8 mouse cellular contexts compared by ENCODE assay signal in the genomic region with DNA sequence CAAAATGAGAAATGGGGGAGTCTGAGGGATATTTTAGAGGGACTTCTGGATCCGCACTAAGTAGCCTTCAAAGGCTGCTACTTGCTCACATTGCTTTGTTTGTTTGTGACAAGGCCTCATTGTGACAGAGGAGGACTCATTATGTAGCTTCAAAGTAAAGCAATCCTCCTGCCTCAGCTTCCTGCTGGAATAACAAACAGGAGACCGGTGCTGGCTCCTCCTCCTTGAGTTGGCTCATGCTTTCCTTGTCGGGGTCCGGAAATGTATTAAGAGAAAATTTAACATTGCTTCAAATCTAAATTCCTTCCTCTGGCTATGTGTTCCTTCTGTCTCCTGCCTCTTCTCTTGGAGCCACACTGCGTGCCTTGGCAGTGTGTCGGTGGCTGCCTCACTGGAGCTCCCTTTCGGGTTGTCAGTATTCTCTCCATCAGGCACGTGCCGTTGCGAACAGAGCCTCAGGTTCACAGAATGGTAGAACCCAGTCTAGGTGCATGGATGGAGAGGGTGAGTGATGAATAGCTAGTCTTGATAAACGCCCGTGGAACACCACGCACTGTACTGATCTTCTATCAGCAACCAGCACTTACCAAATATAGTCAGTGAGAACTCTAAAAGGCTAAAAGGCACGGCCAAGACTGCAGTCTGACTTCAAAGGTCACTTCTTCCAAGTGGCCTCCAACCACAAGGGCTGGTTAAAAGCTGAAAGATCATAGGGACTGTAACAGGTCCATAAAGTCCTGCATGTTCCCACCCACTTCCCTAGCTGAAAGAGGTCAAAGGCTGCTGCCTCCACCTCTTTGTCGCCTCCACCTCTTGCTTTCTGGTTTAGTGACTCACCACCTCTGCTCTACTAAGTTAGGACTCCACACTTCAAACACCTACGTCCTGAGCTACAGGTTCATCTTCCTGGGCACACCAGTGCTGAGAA. TPM values are rescaled to one million over a fixed set of nuclear protein-coding genes. Genes with fewer than 3 reads are reported as not detected.
DNase-seq lines count a peak whose midpoint lies in the region; ATAC-seq and TF ChIP-seq lines count a peak whose summit lies in the region.

No protein-coding gene starts in this region.

- 75% methylated on average over 16 of the region's 16 CpGs for WGBS in lung, embryonic 14.5 days
- 86% methylated on average over 16 of the region's 16 CpGs for WGBS in embryonic facial prominence, embryonic 14.5 days
- WGBS in kidney, embryonic 16.5 days, result 72% methylated on average over 16 of the region's 16 CpGs
- 84% methylated on average over 16 of the region's 16 CpGs for WGBS in midbrain, postnatal 0 days

- DNase-seq in lung, embryonic 14.5 days, result no peak
- no peak for DNase-seq in lung, postnatal 14 days
- DNase-seq in embryonic facial prominence, embryonic 14.5 days (ENCODE audit: low spot score), result no peak
- no peak for DNase-seq in midbrain, postnatal 0 days (ENCODE audit: low spot score)
- DNase-seq in T-cell, adult 2 months (ENCODE audit: low spot score), result no peak
- DNase-seq in adrenal gland, adult 8-10 months, result no peak
- no peak for DNase-seq in cerebellum, postnatal 14 days

- ATAC-seq in lung, embryonic 14.5 days (ENCODE audit: insufficient read depth), result no peak; the same call in 1 of the 2 replicates
- ATAC-seq in embryonic facial prominence, embryonic 14.5 days (ENCODE audit: low read depth), result no peak
- peak; percentile 11; the same call in 1 of the 2 replicates for ATAC-seq in kidney, embryonic 16.5 days (ENCODE audit: low FRiP score, low TSS enrichment)
- ATAC-seq in midbrain, postnatal 0 days (ENCODE audit: low FRiP score), result no peak; the same call in 1 of the 2 replicates

- no peaks in the 10 kb centered on the region for H3K36me3 ChIP-seq in lung, embryonic 14.5 days (ENCODE audit: insufficient read depth)
- H3K36me3 ChIP-seq in embryonic facial prominence, embryonic 14.5 days (ENCODE audit: control insufficient read depth, insufficient read depth, low read length), result no peaks in the 10 kb centered on the region
- no peaks in the 10 kb centered on the region for H3K36me3 ChIP-seq in kidney, embryonic 16.5 days (ENCODE audit: insufficient read depth, low read length)
- no peaks in the 10 kb centered on the region for H3K36me3 ChIP-seq in midbrain, postnatal 0 days (ENCODE audit: insufficient read depth, low read length)

- peak overlapping the region; percentile 64 for H3K4me2 ChIP-seq in lung, embryonic 14.5 days
- peak overlapping the region; percentile 61 for H3K4me2 ChIP-seq in embryonic facial prominence, embryonic 14.5 days (ENCODE audit: low read depth, low read length)
- H3K4me2 ChIP-seq in kidney, embryonic 16.5 days (replicated peaks; ENCODE audit: low read depth, low read length), result peak overlapping the region; percentile 63
- H3K4me2 ChIP-seq in midbrain, postnatal 0 days (ENCODE audit: low read depth, low read length, poor library complexity, severe bottlenecking), result peak overlapping the region; percentile 60

- H3K9ac ChIP-seq in lung, embryonic 14.5 days, result no peak overlapping the region
- 0 out of 2 replicates have a peak overlapping the region, but pooled peaks have one; percentile 32 for H3K9ac ChIP-seq in embryonic facial prominence, embryonic 14.5 days (ENCODE audit: low read depth, low read length)
- H3K9ac ChIP-seq in kidney, embryonic 16.5 days (replicated peaks; ENCODE audit: low read length), result peak overlapping the region; percentile 42; the same call in 1 of the 2 replicates
- no peak overlapping the region for H3K9ac ChIP-seq in midbrain, postnatal 0 days (replicated peaks; ENCODE audit: low read length, poor library complexity, severe bottlenecking)

- H3K4me1 ChIP-seq in lung, embryonic 14.5 days (ENCODE audit: insufficient read depth), result peaks cover 25% of the 10 kb centered on the region; the same call in 1 of the 2 replicates
- peaks cover 12% of the 10 kb centered on the region for H3K4me1 ChIP-seq in embryonic facial prominence, embryonic 14.5 days (ENCODE audit: control insufficient read depth, insufficient read depth, low read length)
- H3K4me1 ChIP-seq in kidney, embryonic 16.5 days (ENCODE audit: insufficient read depth, low read length), result peaks cover 42% of the 10 kb centered on the region
- peaks cover 19% of the 10 kb centered on the region; the same call in 1 of the 2 replicates for H3K4me1 ChIP-seq in midbrain, postnatal 0 days (ENCODE audit: insufficient read depth, low read length)

- no peaks in the 10 kb centered on the region for H3K9me3 ChIP-seq in lung, embryonic 14.5 days (ENCODE audit: low read depth, low read length)
- no peaks in the 10 kb centered on the region for H3K9me3 ChIP-seq in embryonic facial prominence, embryonic 14.5 days (ENCODE audit: control insufficient read depth, low read length)
- H3K9me3 ChIP-seq in kidney, embryonic 16.5 days (ENCODE audit: low read length), result no peaks in the 10 kb centered on the region
- H3K9me3 ChIP-seq in midbrain, postnatal 0 days (ENCODE audit: low read length), result no peaks in the 10 kb centered on the region

- H3K27me3 ChIP-seq in lung, embryonic 14.5 days (ENCODE audit: insufficient read depth, low read length), result no peaks in the 10 kb centered on the region
- H3K27me3 ChIP-seq in embryonic facial prominence, embryonic 14.5 days (replicated peaks; ENCODE audit: control insufficient read depth, insufficient read depth, low read length), result no peaks in the 10 kb centered on the region
- no peaks in the 10 kb centered on the region for H3K27me3 ChIP-seq in kidney, embryonic 16.5 days (ENCODE audit: insufficient read depth, low read length)
- no peaks in the 10 kb centered on the region for H3K27me3 ChIP-seq in midbrain, postnatal 0 days (ENCODE audit: insufficient read depth, low read length)

- TF ChIP-seq CTCF in lung, embryonic 14.5 days (IDR thresholded peaks at IDR 0.05; ENCODE audit: low read depth), result no peak
- TF ChIP-seq CTCF in midbrain, postnatal 0 days (IDR thresholded peaks at IDR 0.05), result no peak

- peak overlapping the region; percentile 2; the same call in 1 of the 2 replicates for H3K27ac ChIP-seq in lung, embryonic 14.5 days (ENCODE audit: low read depth)
- no peak overlapping the region for H3K27ac ChIP-seq in embryonic facial prominence, embryonic 14.5 days (replicated peaks; ENCODE audit: low read depth, low read length)
- H3K27ac ChIP-seq in kidney, embryonic 16.5 days (ENCODE audit: low read length), result peak overlapping the region; percentile 47
- no peak overlapping the region for H3K27ac ChIP-seq in midbrain, postnatal 0 days (ENCODE audit: low read depth, low read length)

- peak overlapping the region; percentile 85 for H3K4me3 ChIP-seq in lung, embryonic 14.5 days (ENCODE audit: low read depth, low read length)
- peak overlapping the region; percentile 77 for H3K4me3 ChIP-seq in embryonic facial prominence, embryonic 14.5 days (ENCODE audit: low read depth, low read length)
- H3K4me3 ChIP-seq in kidney, embryonic 16.5 days (ENCODE audit: low read length), result peak overlapping the region; percentile 88
- H3K4me3 ChIP-seq in midbrain, postnatal 0 days (ENCODE audit: low read depth, low read length), result peak overlapping the region; percentile 73

RNA-seq across cellular contexts. Expression of a gene that starts 0.9 kb away (rescaled TPM):
- 21.5 TPM in 2 replicates for polyA plus RNA-seq in lung, embryonic 14.5 days (2014; fragmentation: Nextera tagmentation; extraction: Ambion mirVana)
- polyA plus RNA-seq in embryonic facial prominence, embryonic 14.5 days (2014; fragmentation: Nextera tagmentation; extraction: Ambion mirVana), result 14.2 and 14.5 TPM in 2 replicates
- 11.0 and 13.1 TPM in 2 replicates for polyA plus RNA-seq in kidney, embryonic 16.5 days (2015; fragmentation: Nextera tagmentation; extraction: Ambion mirVana)
- total RNA-seq in midbrain, postnatal 0 days (2014; rRNA removed), result 83.2 and 85.7 TPM in 2 replicates
- 18.1 and 23.0 TPM in 2 replicates for polyA plus RNA-seq in midbrain, postnatal 0 days (2015; fragmentation: Nextera tagmentation; extraction: Ambion mirVana)
- total RNA-seq in adrenal gland, adult 8-10 months (2022), result 1,000 to 10,000 TPM; 1,088 to 1,472 (median 1,425) TPM

Comparison
In these comparisons a context has a peak if more than half of its experiments do, and no peak if none do; other contexts are left out.
1. H3K27ac ChIP-seq: peak in lung, embryonic 14.5 days (single experiment) and kidney, embryonic 16.5 days (single experiment); none in embryonic facial prominence, embryonic 14.5 days (single experiment) and midbrain, postnatal 0 days (single experiment).
2. H3K9ac ChIP-seq: peak in embryonic facial prominence, embryonic 14.5 days (single experiment) and kidney, embryonic 16.5 days (single experiment); none in lung, embryonic 14.5 days (single experiment) and midbrain, postnatal 0 days (single experiment).
3. Peak in every context shown above with its lines, with median percentiles within 50 percentile points of each other: H3K4me2 ChIP-seq and H3K4me3 ChIP-seq.